ENCODE assay signal across 7 mouse cellular contexts in the genomic region with DNA sequence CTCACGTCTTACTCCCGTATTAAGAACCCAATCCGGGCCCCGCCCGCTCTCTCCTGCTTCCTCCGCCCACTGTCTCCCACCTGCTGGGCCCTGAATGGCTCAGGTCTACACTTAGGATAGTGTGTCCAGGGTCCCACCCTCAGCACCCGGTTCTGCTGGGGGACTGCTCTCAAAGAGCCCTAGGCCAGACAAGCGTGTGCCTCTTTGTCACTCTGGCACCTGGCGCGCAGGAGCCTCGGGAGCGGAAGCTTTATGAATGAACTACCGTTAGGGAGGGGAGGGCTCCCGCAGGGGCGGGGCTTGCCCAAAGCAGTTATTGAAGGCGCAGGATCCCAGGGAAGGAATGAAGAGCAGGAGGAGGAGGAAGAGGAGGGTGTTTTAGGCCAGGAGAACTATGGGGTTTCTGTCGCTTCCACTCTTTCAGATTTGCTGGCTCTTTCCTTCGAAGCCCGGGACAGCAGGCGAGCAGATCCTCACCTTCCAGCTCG. TPM values are rescaled to one million over a fixed set of nuclear protein-coding genes. Genes with fewer than 3 reads are reported as not detected.
DNase-seq lines count a peak whose midpoint lies in the region; ATAC-seq lines count a peak whose summit lies in the region.

No protein-coding gene starts in this region.

- H3K4me3 ChIP-seq in limb, embryonic 13.5 days: peak overlapping the region; percentile 90
- H3K4me3 ChIP-seq in midbrain, embryonic 14.5 days (replicated peaks; ENCODE audit: low read depth, low read length): peak overlapping the region; percentile 85

- no peaks in the 10 kb centered on the region for H3K9me3 ChIP-seq in limb, embryonic 13.5 days
- no peaks in the 10 kb centered on the region for H3K9me3 ChIP-seq in midbrain, embryonic 14.5 days (ENCODE audit: control insufficient read depth, low read length)

- H3K36me3 ChIP-seq in limb, embryonic 13.5 days: peaks cover 59% of the 10 kb centered on the region
- peaks cover 39% of the 10 kb centered on the region for H3K36me3 ChIP-seq in midbrain, embryonic 14.5 days (ENCODE audit: control insufficient read depth, insufficient read depth, low read length)

- H3K27me3 ChIP-seq in limb, embryonic 13.5 days: no peaks in the 10 kb centered on the region
- H3K27me3 ChIP-seq in midbrain, embryonic 14.5 days (ENCODE audit: control insufficient read depth, insufficient read depth, low read length): no peaks in the 10 kb centered on the region

- peak overlapping the region; percentile 91 for H3K4me2 ChIP-seq in limb, embryonic 13.5 days (replicated peaks)
- H3K4me2 ChIP-seq in midbrain, embryonic 14.5 days (ENCODE audit: low read length): peak overlapping the region; percentile 95

- peak overlapping the region; percentile 92 for H3K9ac ChIP-seq in limb, embryonic 13.5 days
- H3K9ac ChIP-seq in midbrain, embryonic 14.5 days (replicated peaks; ENCODE audit: low read length): peak overlapping the region; percentile 94

- intact Hi-C loops in gastrocnemius, postnatal 14 days (cut with DNase I; ENCODE audit: low total_unique reads): no loop called here

- WGBS in limb, embryonic 13.5 days: under 1% methylated on average over 21 of the region's 21 CpGs
- under 1% methylated on average over 21 of the region's 21 CpGs for WGBS in midbrain, embryonic 14.5 days

- H3K4me1 ChIP-seq in limb, embryonic 13.5 days: peaks cover 26% of the 10 kb centered on the region
- H3K4me1 ChIP-seq in midbrain, embryonic 14.5 days (ENCODE audit: control insufficient read depth, insufficient read depth, low read length): peaks cover 12% of the 10 kb centered on the region

- ATAC-seq in common myeloid progenitor, adult 5-6 weeks (replicated peaks; ENCODE audit: low read depth, poor library complexity, severe bottlenecking): peak; percentile 70
- 0 out of 2 replicates have a peak, but pooled peaks have one; percentile 41 for ATAC-seq in limb, embryonic 13.5 days (ENCODE audit: low FRiP score, low read depth)
- ATAC-seq in midbrain, embryonic 14.5 days (ENCODE audit: low FRiP score, low TSS enrichment): peak; percentile 52

- peak overlapping the region; percentile 96 for H3K27ac ChIP-seq in limb, embryonic 13.5 days
- H3K27ac ChIP-seq in midbrain, embryonic 14.5 days (replicated peaks; ENCODE audit: low read depth, low read length): peak overlapping the region; percentile 91

- peak; percentile 65 to 87 for DNase-seq in adrenal gland, adult (ENCODE audit: inconsistent age in 2 of 2, low spot score in 1 of 2)
- DNase-seq in gastrocnemius, postnatal 14 days: peak; percentile 46
- peak; percentile 76 for DNase-seq in kidney, adult 18-20 months
- DNase-seq in midbrain, embryonic 14.5 days: peak; percentile 81
- peak; percentile 44 to 65 for DNase-seq in spleen, adult 18-20 months

RNA-seq across cellular contexts. Expression of a gene that starts 21.2 kb away (rescaled TPM):
- 14.9 and 23.1 TPM in 2 replicates for total RNA-seq in common myeloid progenitor, adult 5-6 weeks (2017)
- 10 to 100 TPM; 12.1 to 15.4 TPM for total RNA-seq in gastrocnemius, postnatal 14 days (2021)
- 26.1 and 26.8 TPM in 2 replicates for polyA plus RNA-seq in limb, embryonic 13.5 days (2015; fragmentation: Nextera tagmentation; extraction: Ambion mirVana)
- 15.5 and 16.1 TPM in 2 replicates for polyA plus RNA-seq in midbrain, embryonic 14.5 days (2014; fragmentation: Nextera tagmentation; extraction: Ambion mirVana)

RNA-seq across cellular contexts. Expression of a gene that starts 33.1 kb away (rescaled TPM):
- total RNA-seq in common myeloid progenitor, adult 5-6 weeks (2017): 2.5 and 3.0 TPM in 2 replicates
- total RNA-seq in gastrocnemius, postnatal 14 days (2021): 1 to 10 TPM; 3.5 to 3.6 TPM
- 10.8 and 11.0 TPM in 2 replicates for polyA plus RNA-seq in limb, embryonic 13.5 days (2015; fragmentation: Nextera tagmentation; extraction: Ambion mirVana)
- 16.8 and 18.3 TPM in 2 replicates for polyA plus RNA-seq in midbrain, embryonic 14.5 days (2014; fragmentation: Nextera tagmentation; extraction: Ambion mirVana)

RNA-seq across cellular contexts. Expression of a gene that starts 36.0 kb away (rescaled TPM):
- total RNA-seq in common myeloid progenitor, adult 5-6 weeks (2017): 2.8 and 7.3 TPM in 2 replicates
- under 1 TPM; 0.27 to 0.42 TPM for total RNA-seq in gastrocnemius, postnatal 14 days (2021)
- polyA plus RNA-seq in limb, embryonic 13.5 days (2015; fragmentation: Nextera tagmentation; extraction: Ambion mirVana): 0.19 and 0.34 TPM in 2 replicates
- 0.35 TPM in 1 of 2 replicates, not detected in the other for polyA plus RNA-seq in midbrain, embryonic 14.5 days (2014; fragmentation: Nextera tagmentation; extraction: Ambion mirVana)

RNA-seq across cellular contexts. Expression of a gene that starts 54.4 kb away (rescaled TPM):
- 8.2 and 8.5 TPM in 2 replicates for total RNA-seq in common myeloid progenitor, adult 5-6 weeks (2017)
- total RNA-seq in gastrocnemius, postnatal 14 days (2021): 10 to 100 TPM; 24.3 to 27.0 TPM
- polyA plus RNA-seq in limb, embryonic 13.5 days (2015; fragmentation: Nextera tagmentation; extraction: Ambion mirVana): 149 TPM in 2 replicates
- 525 and 579 TPM in 2 replicates for polyA plus RNA-seq in midbrain, embryonic 14.5 days (2014; fragmentation: Nextera tagmentation; extraction: Ambion mirVana)

RNA-seq across cellular contexts. Expression of a gene that starts 55.5 kb away (rescaled TPM):
- 4.4 and 8.4 TPM in 2 replicates for total RNA-seq in common myeloid progenitor, adult 5-6 weeks (2017)
- 1 to 10 TPM; 6.4 to 7.3 TPM for total RNA-seq in gastrocnemius, postnatal 14 days (2021)
- polyA plus RNA-seq in limb, embryonic 13.5 days (2015; fragmentation: Nextera tagmentation; extraction: Ambion mirVana): 16.5 and 18.5 TPM in 2 replicates
- 15.4 and 16.6 TPM in 2 replicates for polyA plus RNA-seq in midbrain, embryonic 14.5 days (2014; fragmentation: Nextera tagmentation; extraction: Ambion mirVana)

Comparison
In these comparisons a context has a peak if more than half of its experiments do, and no peak if none do; other contexts are left out.
1. Peak in every context shown above with its lines: DNase-seq, ATAC-seq, H3K4me3 ChIP-seq and H3K27ac ChIP-seq.